Mouse (Mus musculus) spleen, adult 18-20 months (tissue): Measurements from ENCODE around the gene Vamp4.
"Not testable (repeated sequence)": the region's sequence is repeated elsewhere in the genome, so short reads cannot be mapped to it uniquely, and the experiment has no call there.

ENCODE experiments used
- DNase-seq, 2 experiments: peaks; one replicate each; pipeline ENCODE4 v3.0.0; 2022; ENCODE audit warnings: mixed read lengths in 2 of 2

Vamp4 gene

DNA sequence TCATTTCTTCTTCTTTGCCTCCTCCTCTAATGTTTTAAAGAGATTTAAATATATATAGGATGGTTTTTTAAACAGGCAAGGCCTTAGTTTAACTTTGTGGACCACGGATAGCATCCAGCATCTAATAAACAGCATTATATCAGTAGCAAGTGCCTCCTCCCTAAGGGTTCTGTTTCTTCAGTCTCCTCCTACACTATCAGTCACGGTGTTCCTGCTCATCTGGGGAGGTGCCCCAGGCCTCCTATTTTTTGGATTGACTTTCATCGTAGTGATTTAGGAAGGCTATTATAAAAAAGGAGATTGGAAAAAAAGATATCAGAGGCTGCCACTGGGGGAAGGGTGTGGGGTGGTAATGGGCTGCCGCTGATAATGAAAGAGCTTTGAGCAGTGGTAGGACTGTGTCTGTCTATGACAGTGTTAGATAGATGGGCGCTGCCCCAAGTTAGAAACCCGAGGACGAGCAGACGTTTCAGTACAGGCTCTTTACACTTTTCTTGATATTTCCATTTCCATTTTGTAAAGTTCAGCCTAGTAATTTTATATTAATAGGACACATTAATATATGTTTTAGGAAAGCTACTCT is 20.2 kb downstream of the Vamp4 start:
- DNase-seq: no peak

DNA sequence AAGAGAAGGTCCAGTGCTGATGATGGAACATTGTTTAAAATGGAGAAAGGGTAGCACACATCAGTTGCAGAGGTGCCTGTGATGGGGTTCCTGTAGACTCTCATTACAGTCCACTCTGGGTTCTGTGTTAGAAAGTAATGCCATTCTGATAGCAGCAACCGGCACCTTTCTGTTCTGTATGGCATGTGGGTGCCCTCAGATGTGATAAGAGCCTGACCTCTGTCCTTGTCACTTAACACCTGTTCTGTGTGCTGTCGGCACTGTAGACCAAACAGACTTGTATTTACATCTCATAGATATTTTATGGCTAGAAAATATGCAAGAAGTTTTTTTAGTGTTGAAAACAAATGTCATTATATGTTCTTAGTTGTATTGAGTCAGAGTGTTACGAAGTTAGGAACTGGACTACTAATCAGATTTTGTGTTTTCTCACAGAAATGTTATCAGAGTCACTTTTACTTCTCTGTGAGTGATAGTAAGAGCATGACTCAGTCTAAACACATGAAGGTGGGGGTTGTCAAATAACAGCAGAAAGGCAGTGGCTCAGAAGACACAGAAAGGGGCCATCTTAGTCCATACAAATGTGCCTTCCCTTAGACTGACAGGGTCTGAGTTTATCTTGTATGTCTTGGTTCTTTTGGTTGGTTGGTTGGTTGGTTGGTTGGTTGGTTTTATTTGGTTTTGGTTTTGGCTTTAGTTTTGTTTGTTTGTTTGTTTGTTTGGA is 27.2 kb downstream of the Vamp4 start:
- DNase-seq: no peak

DNA sequence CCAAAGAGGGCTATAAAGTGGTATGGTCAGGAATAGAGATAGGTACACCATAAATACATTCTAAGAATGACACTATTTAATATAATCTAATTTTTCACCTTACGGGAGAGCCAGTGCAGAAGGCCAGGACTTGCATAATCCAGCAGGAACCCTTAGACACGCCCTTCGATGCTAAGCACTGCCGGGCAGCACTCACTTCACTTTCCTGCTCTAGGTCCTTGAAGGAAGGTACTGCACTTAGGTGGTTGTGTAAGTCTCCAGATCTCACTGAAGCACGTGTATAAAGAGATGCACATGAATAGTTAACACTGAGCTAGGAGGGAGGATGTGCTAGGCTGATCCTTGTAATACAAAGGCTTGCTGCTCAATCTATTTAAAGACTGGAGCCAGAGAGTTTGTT is 29.3 kb downstream of the Vamp4 start:
- DNase-seq: no peak

DNA sequence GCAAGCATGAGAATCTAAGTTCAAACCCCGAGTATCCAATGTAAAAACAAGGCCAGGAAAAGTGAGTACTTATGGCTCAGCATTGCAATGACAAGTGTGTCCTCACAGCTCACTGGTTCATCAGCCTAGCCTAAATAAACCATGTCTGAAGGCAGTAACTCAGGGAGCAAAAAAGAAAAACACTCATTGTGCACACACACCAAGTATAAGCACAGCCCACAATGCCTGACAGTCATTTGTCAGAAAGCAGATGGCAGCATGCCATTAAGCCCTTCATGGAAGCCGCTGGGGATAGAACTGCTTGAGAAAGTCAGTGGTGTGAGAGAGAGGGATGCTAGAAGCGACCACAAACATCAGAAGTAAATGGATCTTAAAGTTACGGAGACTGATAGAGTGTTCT is 31.0 kb downstream of the Vamp4 start:
- DNase-seq: no peak

DNA sequence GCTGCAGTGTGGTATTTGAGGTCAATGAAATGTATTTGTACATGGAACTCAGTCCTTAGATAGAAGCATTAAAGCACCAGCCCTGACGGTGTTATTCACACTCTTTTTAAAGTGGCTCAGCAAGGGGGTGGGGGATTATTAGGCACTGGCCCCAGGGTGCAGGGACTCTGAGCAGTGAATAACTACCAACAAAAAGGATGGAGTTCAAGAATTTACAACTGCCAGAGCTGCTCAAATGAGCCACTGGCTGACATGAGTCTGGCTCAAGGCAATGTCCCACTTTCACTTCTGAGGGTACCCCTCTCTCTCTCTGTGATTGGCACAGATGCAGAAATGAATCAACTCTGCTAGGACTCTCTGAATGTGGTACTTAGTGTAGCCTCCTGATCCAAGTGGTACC is 37.8 kb downstream of the Vamp4 start:
- no peak for DNase-seq

DNA sequence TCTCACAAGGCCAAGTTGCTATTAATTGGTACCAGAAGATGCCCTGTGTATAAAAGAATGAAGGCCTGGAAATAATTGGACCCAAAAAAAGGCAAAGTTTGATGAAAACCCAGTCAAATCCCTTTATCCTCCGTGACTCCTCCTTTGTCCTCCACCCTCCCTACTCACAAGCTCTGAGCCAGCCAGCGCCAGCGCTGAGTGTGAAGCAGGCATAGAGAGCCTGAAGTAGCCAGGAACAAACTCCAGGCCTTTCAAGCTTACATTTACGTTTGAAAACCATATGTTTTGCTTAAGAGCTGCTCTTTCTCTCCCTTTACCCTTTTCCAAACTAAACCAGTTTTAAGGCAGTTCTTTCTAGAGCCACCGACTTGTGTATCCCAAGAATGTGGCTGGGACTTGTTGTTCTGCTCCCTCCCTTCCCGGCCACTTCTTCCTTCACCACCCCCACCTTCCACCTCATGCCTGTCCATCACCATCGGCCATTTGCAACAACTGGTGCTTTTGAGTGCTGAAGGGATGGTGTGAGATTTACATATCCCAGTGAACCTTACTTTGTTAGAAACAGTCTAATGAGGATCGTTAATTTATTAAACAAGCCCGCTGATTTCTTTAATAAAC is 39.4 kb downstream of the Vamp4 start:
- no peak for DNase-seq

DNA sequence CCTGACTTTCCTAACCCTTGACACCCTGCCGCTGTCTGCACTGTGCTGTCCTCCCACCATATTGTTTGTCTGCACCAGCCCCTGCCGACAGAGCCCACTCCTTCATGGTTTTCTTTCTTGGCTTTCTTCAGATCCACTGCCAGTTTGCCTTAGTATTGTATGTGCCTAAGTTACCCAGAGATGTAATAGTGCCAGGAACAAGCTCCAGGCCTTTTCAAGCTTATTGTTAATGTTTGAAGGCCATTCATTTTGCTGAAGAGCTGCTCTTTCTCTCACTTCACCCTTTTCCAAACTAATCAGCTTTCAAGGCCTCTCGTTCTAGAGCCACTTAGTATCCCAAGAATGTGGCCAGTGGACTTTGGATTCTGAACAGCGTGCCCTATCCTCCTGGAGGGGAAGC is 40.9 kb downstream of the Vamp4 start:
- no peak for DNase-seq

DNA sequence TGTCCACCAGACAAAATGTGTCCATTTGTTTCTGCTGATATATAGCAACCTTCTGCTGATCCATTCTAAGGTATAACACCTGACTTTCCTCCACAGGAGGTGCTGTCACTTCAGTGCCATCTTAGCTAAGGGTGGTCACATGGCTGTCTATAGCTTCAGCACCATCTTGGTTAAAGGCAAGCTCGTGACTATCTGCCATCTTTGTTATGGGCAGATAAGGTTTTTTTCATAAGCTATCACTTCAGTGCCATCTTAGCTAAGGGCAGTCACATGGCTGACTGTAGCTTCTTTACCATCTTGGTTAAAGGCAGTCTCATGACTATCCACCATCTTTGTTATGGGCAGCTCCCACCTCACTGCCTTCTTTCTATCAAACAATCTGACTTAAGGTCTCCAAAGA is 45.2 kb downstream of the Vamp4 start:
- no peak for DNase-seq

DNA sequence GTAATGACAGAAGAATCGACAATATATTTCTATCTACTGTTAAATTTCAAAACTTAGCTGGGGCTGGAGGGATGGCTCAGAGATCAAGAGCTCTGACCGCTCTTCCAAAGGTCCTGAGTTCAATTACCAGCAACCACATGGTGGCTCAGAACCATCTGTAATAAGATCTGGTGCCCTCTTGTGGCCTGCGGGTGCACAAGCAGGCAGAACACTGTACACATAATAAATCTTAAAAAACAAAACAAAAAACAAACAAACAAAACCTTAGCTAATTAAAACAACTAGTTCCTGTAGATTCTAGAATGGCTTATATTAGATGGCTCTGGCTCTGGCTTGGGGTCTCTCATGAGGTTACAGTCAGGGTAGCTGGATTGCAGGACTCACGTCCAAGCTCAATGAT is 50.2 kb downstream of the Vamp4 start:
- DNase-seq: no peak

DNA sequence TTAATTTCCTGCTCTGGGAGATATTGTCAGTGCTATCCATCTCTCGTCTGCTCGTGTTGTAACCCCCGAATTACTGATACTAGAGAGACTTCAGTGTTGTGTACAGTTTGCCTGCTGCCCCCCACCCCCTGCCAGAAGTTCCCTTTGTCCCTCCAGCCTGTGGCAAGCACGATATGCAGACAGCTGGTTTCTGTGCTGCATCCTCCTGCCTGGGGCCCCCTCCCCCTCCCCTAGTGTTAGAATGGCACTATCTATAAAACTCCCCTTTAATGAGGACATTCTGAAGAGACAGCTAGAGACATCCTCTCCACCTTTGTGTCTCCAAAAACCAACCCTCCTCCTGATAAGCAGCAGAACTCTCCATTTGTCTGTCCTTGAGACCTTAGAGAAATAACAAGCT is 53.6 kb downstream of the Vamp4 start:
- DNase-seq: no peak

DNA sequence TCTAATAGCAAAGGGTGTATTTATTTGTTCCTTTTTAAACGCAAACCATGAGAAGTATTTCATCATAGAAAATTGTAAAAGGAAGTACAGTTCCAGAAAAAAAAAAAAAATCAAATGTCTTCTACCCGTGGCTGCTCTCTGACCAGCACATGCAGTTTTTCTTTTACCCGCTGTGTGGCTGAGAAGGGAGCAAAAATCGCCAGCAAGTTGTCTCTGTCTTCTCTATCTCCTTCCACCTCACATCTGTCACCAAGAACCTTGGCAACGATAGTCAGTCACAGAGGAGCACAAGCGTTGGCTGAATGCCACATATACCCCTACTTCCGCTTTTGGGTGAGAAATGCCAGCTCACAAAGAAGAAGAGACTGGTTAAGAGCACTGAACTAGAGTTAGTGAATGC is 54.9 kb downstream of the Vamp4 start:
- peak in 1 of 2 experiments; percentile 27 for DNase-seq

DNA sequence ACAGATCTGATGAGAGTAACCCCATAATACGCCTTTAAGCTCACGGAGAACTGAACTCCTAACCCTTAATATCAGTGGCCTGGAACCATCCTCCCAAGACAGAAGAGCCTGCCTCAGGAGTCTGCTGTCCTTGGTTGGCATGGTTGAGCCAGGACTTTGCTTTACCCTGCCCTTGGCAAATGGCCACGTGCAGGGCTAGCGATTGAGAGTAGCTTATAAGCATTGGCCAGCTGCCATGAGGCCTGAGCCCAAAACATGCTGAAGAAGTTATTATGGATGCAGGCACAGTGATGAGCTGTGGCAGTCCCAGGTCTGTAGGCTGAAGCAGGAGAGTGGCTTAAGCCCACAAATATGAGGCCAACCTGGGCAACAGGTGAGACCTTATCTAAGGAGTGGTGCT is 57.5 kb downstream of the Vamp4 start:
- not testable (repeated sequence) for DNase-seq

DNA sequence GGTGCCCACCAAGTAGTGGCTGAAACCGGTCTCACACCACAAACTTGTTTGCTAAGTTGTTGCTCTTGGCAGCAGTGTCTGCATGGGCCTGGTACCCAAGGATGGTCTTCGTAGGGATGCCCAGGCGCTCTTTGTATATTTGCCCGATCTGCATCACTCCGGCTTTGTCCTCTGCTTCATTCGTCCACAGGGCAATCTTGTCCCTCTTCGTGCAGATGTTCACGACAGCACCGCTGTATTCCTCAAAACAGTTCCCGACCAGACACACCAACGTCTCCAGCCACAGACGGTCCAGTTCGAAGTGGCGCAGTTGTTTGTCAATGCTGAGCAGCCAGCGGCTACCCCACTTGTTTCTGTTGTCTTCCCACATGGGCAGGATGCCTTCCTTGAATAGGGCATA is 58.0 kb downstream of the Vamp4 start:
- not testable (repeated sequence) for DNase-seq

DNA sequence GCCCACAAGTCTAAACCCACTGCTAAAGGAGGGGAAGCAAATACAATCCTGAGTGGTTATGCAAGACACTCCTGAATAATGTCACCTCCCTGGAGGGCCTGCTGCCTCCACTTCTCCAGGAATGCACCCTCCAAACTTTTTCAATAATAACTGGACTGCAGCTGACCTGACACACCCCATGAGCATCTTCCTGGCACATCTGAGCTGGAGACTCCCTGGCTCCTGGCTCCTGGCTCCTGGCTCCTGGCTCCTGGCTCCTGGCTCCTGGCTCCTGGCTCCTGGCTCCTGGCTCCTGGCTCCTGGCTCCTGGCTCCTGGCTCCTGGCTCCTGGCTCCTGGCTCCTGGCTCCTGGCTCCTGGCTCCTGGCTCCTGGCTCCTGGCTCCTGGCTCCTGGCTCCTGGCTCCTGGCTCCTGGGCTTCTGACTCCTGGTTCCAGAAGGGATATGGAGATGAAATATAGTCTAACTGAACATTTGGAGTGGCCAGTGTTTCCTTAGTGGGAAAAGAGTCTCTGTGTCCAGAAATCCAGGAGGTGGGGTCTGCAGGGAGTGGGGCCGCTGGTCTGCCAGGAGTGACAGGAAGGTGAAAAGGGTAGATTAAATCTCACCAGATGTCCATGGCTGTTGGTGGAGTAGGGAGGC is 65.1 kb downstream of the Vamp4 start:
- not testable (repeated sequence) for DNase-seq

DNA sequence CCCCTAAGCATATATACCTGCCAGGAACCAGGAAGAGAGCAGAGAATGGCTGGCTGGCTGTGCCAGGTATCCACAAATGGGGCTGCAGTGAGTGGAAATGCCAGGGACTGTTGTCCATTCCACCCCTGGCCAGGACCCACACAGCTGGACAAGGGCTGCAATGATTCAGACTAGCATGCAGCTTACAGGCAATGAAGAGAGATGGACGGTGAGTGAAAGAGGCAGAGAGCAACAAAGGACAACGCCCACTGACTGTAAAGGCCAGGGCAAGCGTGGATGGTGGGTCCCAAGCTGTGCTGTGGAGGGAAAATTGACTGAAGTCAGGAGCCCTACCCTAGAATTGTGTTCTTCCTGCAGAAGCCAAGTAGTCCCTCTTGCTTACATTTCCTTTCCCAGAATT is 66.2 kb downstream of the Vamp4 start:
- no peak for DNase-seq

DNA sequence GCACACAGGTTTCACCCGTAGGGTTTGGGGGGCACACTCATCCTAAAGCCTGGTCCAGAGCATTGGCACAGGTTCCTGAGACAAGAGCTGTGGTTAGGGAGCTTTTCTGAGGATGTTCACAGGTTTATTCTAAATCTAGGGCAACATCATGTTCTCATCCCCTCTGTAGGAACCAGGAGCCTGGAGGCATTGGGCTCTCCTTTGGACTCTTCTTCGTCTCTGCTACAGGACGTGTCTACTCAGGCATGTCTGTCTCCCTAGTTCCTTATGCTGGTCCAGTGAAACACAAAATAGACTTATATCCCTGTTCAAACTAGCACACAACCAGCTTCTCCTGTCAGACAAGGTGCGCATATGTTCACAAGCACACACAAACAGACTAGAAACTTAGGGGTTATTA is 68.2 kb downstream of the Vamp4 start:
- DNase-seq: no peak

DNA sequence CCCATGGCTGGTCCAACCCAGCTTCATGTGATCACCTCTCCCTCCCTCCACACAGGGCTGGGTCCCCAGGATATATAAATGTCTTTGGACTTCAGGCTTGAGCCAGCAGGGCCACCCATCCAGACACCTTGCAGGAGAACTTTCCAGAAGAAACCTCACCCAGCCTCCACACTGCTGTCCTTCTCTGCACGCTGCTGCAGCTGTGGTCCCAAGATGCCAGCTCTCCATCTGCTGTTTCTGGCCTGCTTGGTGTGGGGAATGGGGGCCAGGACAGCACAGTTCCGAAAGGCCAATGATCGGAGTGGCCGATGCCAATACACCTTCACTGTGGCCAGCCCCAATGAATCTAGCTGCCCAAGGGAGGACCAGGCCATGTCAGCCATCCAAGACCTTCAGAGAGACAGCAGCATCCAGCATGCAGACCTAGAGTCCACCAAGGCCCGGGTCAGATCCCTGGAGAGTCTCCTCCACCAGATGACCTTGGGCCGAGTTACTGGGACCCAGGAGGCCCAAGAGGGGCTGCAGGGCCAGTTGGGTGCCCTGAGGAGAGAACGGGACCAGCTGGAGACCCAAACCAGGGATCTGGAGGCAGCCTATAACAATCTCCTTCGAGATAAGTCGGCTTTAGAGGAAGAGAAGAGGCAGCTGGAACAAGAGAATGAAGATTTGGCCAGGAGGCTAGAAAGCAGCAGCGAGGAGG is 68.9 kb downstream of the Vamp4 start, which contains the start of gene Myoc:
Gene Myoc (plus strand): TSS at position 105 of the 700 bp plus-strand sequence.
- DNase-seq: no peak

DNA sequence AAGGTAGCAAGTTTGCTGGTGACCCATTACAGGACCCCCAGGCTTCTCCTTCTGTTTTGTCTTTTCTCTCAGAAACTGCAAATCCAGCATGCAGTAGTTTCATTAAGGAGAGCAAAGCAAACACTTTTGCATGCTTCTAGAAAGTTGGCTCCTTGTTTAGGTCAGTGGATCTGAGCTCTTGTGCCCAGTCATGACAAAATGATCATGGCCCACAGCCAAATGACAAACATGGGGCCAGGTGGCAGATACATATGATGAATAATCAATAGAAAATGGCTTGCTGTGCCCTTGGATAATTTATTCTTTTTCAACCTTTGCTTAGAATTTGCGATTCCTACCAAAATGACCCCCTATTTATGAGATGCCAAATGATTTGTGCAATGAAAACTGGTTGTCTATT is 69.5 kb downstream of the Vamp4 start:
- DNase-seq: no peak

DNA sequence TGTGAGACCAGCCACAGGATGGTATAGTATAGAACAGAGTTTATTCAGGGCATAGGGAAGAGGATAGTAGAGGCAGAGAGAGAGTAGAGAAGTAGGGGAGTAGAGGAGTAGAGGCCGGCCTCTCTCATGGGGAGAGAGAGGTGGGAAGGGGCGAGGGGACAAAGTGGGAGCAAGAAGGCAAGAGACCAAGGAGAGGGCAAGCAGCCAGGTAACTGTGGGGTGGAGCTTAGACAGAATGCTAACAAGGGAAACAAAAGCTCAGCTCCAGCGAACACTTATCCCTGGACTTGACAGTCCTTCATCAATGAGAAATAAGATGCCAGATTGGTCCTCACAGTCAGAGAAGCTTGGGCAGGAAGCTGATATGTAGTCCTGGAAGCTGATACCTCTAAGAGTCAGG is 72.3 kb downstream of the Vamp4 start:
- no peak for DNase-seq

DNA sequence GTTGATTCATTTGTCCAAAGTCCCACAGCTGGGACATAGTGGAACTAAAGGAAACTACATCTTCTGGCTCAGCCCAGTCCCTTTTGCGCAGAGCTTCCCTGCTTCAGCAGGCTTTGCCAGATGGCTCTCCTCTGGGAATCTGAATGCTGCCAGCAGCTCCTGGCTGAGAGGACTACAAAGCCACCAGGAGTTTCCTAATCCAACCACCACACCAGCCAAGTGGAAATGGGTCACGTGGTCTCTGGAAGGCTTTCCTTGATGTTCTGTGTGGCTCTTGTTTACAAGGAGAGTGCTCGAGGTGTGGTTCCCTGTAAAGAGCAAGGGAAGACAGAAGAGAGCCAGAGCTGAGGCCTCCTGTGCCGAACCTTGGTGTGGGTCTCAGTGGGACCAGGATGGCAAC is 73.4 kb downstream of the Vamp4 start:
- DNase-seq: no peak

DNA sequence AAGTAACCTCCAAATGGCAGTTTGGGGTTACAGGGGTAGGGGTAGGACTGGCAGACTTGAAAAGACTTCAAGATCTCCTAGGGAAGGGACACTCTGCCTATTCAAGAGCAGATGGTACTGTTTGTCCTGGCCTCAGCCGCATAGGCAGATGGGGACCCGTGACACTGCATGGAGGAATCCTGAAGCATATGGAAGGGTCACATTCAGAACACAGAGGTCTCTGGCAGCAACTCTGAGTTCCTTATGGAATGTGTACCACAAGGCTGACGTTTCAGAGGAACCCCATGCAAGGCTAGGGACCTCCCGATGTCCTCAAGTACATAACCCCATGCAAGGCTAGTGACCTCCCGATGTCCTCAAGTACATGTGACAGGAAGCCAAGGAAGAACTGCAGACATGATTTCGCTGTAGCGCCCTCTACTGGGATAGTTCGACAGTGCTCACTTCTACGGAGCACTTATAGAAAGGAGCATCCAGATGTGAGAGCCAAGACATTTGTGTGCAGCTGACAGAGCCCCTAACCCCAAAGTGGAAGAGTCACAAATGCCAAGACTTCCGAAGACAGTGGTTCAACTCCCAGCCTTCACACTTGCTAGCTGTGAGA is 75.9 kb downstream of the Vamp4 start:
- DNase-seq: peak in 1 of 2 experiments; percentile 17

DNA sequence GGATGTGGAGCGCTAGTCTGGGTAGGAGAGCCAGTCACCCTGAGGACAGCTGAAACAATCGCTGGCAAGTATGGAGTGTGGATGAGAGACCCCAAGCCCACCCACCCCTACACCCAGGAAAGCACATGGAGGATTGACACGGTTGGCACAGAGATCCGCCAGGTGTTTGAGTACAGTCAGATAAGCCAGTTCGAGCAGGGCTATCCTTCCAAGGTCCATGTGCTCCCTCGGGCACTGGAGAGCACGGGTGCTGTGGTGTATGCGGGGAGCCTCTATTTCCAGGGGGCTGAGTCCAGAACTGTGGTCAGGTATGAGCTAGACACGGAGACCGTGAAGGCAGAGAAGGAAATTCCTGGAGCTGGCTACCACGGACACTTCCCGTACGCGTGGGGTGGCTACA is 78.1 kb downstream of the Vamp4 start:
- no peak for DNase-seq
